Mouse (Mus musculus) bone marrow macrophage, adult 2 months (primary cell): ENCODE results near the gene Zdhhc14. TPM values are rescaled to one million over a fixed set of nuclear protein-coding genes. Genes with fewer than 3 reads are reported as not detected.
A peak's percentile ranks its signal among the peaks of the same experiment; 100 is the strongest.

Source experiments
- H3K27ac ChIP-seq: 2 replicates; pipeline ENCODE4 v1.5.1; 2012; ENCODE audit warnings: low read depth, low read length; ENCODE audit not compliant: insufficient read depth
- H3K4me1 ChIP-seq: 2 replicates; pipeline ENCODE4 v1.6.1; 2012; ENCODE audit warnings: low read length; ENCODE audit not compliant: control insufficient read depth, insufficient read depth
- H3K4me3 ChIP-seq: 2 replicates; pipeline ENCODE4 v1.5.1; 2012; ENCODE audit warnings: mild to moderate bottlenecking, low read length, moderate library complexity; ENCODE audit not compliant: insufficient read depth
- CTCF ChIP-seq: IDR thresholded peaks from 2 replicates; pipeline ENCODE4 v1.5.1; 2012; ENCODE audit warnings: low read depth, mild to moderate bottlenecking, low read length, moderate library complexity
- POLR2A ChIP-seq: IDR thresholded peaks from 2 replicates; pipeline ENCODE4 v1.6.1; 2012; ENCODE audit warnings: mild to moderate bottlenecking, low read depth, low read length, borderline replicate concordance
- polyA plus RNA-seq: library from polyadenylated mRNA; stranded (reverse); fragments of >200 nt; gene quantifications from 2 replicates; pipeline ENCODE4 v1.2.4, GENCODE M21; 2012; ENCODE audit not compliant: missing spikeins, insufficient read depth, insufficient read length

Gene Zdhhc14
- polyA plus RNA-seq, 1 experiment: 47.0 TPM

- H3K4me3 ChIP-seq: no peak overlapping the region
- peak overlapping the region; percentile 34; the same call in 1 of the 2 replicates for H3K27ac ChIP-seq
- peaks cover 42% of the 10 kb centered on the region for H3K4me1 ChIP-seq
- no peak for TF ChIP-seq CTCF
- TF ChIP-seq POLR2A: no peak
Observed at GRCm38 (mm10) chr17:5765746-5766145, 273.4 kb downstream of the Zdhhc14 start.

DNA sequence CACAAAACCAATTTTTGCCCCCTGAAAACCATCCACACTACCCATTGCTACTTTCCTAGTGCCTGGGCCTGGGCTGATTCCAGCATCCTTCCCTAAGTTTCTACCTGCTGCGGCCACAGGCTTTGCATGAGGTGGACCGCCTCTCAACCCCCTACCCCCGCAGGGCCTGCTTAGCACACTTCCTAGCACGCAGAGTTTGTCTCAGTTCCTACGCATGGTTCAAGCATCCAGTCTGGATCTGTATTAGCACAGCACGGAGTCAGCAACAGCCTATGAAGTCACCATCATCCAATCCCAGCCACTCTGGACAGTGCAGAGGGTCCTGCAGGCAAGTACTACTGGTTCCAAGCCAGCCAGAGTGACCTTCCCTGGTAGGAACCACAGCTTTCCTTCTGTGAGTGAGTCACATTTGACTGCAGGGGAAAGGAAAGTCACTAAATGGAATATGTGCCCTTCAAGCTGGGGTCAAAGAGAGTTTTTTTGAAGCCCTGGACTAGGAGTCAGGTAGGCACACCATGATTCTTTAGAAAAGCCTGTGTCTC is 275.9 kb downstream of the Zdhhc14 start:
- Histone ChIP-seq H3K27ac (no peak overlapping the region), H3K4me3 (no peak overlapping the region), H3K4me1 (peaks cover 47% of the 10 kb centered on the region)
- TF ChIP-seq POLR2A: no peak
- TF ChIP-seq CTCF: no peak

DNA sequence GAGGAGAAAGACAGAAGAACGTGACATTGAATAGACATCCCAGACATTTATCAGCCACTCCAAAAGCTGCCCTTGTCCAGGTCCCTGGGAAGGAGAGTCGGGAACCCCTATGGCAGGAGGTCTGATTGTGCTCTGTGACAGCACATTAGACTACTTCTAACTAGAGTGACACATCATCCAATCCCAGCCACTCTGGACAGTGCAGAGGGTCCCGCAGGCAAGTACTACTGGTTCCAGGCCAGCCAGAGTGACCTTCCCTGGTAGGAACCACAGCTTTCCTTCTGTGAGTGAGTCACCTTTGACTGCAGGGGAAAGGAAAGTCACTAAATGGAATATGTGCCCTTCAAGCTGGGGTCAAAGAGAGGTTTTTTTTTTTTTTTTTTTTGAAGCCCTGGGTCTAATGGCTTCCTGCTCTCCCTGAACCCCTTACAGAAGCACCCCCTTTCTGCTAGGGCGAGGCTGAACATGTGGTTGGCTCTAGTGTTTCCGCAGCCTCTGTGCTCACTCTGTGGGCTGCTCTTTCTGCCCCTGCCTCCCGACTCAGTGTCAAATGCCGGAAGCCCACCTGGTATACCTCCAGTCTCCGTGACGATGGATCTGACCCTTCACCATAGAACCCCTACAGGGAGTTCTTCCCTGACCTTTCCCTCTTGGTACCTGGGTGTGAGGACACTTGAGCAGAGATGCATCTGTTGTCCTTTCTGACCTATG is 276.6 kb downstream of the Zdhhc14 start:
- TF ChIP-seq POLR2A (no peak), CTCF (no peak)
- peak overlapping the region; percentile 97 for H3K27ac ChIP-seq
- no peak overlapping the region for H3K4me3 ChIP-seq
- peaks cover 44% of the 10 kb centered on the region for H3K4me1 ChIP-seq

DNA sequence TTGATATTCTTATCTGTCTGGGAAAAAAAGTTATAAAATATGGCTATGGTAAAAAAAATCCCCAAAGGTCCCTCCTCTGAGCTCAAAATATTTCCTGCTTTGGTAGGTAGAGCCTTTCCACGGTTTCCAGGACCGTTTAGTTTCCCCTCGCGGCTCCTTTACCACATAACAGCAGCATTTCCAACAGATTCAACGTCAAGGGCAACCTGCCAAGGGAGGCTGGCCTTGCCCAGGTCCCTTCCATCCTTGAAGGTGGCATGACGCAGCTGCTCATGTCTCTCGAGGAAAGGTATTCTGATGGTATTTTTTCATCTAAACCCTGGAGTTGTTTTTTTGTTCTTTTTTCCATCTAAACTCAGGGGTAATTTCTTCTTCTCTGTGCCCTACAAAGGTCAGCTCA is 277.4 kb downstream of the Zdhhc14 start:
- TF ChIP-seq CTCF (no peak), POLR2A (no peak)
- H3K4me1 ChIP-seq: peaks cover 42% of the 10 kb centered on the region
- peak overlapping the region; percentile 97 for H3K27ac ChIP-seq
- H3K4me3 ChIP-seq: peak overlapping the region; percentile 50

- Histone ChIP-seq H3K27ac (peak overlapping the region; percentile 97), H3K4me1 (peaks cover 39% of the 10 kb centered on the region), H3K4me3 (peak overlapping the region; percentile 50)
- TF ChIP-seq CTCF (no peak), POLR2A (no peak)
Observed at GRCm38 (mm10) chr17:5770265-5771249, 278.2 kb downstream of the Zdhhc14 start.

GRCm38 (mm10) chr17:5780213-5780975 is 288.0 kb downstream of the Zdhhc14 start:
- no peak overlapping the region for H3K4me3 ChIP-seq
- TF ChIP-seq POLR2A (no peak), CTCF (no peak)
- peaks cover 39% of the 10 kb centered on the region for H3K4me1 ChIP-seq
- no peak overlapping the region for H3K27ac ChIP-seq

DNA sequence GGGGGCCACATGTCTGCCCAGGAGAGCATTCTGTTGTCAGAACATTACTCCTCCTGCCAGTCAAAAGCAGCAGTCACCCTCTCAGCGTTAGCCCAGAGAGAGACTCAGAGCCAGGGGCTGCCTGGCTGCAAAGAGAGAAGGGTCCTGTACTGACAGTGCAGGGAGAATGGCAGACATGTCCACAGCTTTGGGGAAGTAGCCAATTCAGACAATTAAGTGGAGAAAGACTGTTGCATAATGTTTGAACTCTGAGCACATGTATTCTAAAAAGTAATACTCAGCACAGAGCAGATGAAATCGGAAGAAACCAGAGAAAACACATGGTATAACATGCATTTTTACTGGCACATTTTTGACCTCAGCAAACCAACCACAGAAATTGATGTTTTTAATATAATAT is 292.9 kb downstream of the Zdhhc14 start:
- H3K4me3 ChIP-seq: no peak overlapping the region
- peaks cover 32% of the 10 kb centered on the region for H3K4me1 ChIP-seq
- peak overlapping the region; percentile 91 for H3K27ac ChIP-seq
- no peak for TF ChIP-seq CTCF
- TF ChIP-seq POLR2A: no peak

- Histone ChIP-seq H3K4me1 (peaks cover 11% of the 10 kb centered on the region), H3K27ac (no peak overlapping the region), H3K4me3 (no peak overlapping the region)
- TF ChIP-seq CTCF (no peak), POLR2A (no peak)
Observed at GRCm38 (mm10) chr17:5792164-5792791, 299.9 kb downstream of the Zdhhc14 start.

- TF ChIP-seq CTCF (no peak), POLR2A (no peak)
- Histone ChIP-seq H3K4me3 (no peak overlapping the region), H3K4me1 (peaks cover 23% of the 10 kb centered on the region), H3K27ac (no peak overlapping the region)
Observed at GRCm38 (mm10) chr17:5793593-5793992, 301.2 kb downstream of the Zdhhc14 start.
